Mouse (Mus musculus) midbrain, embryonic 13.5 days (tissue): ENCODE measurements at regions not wholly inside any gene's neighbourhood (a gene's known extent, or its start where the extent isn't known, plus 50 kb on each side); places are given as distances from the start of the nearest gene placed in this dataset.

ENCODE experiments used
- ATAC-seq: fragments of 200-750 bp; cut with Nextera tagmentation; 2 replicates; pipeline ENCODE4 v1.8.0; 2017; ENCODE audit warnings: mild to moderate bottlenecking, moderate TSS enrichment, moderate library complexity
- H3K27ac ChIP-seq: fragments of 300-500 bp; sonication (generic); 2 replicates; pipeline ENCODE4 v1.5.1; 2015; ENCODE audit warnings: inconsistent platforms, mild to moderate bottlenecking, moderate library complexity
- H3K27me3 ChIP-seq: fragments of 300-500 bp; sonication (generic); 2 replicates; pipeline ENCODE4 v1.6.1; 2015; ENCODE audit warnings: mild to moderate bottlenecking, inconsistent platforms
- H3K36me3 ChIP-seq: fragments of 300-500 bp; sonication (generic); 2 replicates; pipeline ENCODE4 v1.6.1; 2015; ENCODE audit warnings: mild to moderate bottlenecking, inconsistent platforms
- H3K4me1 ChIP-seq: fragments of 300-500 bp; sonication (generic); replicated peaks from 2 replicates; pipeline ENCODE4 v1.6.1; 2015; ENCODE audit warnings: inconsistent platforms
- H3K4me2 ChIP-seq: fragments of 300-500 bp; sonication (generic); replicated peaks from 2 replicates; pipeline ENCODE4 v1.6.1; 2015; ENCODE audit warnings: moderate library complexity, mild to moderate bottlenecking, inconsistent platforms
- H3K4me3 ChIP-seq: fragments of 300-500 bp; sonication (generic); replicated peaks from 2 replicates; pipeline ENCODE4 v1.5.1; 2015; ENCODE audit warnings: mild to moderate bottlenecking, inconsistent platforms
- H3K9ac ChIP-seq: fragments of 300-500 bp; sonication (generic); replicated peaks from 2 replicates; pipeline ENCODE4 v1.6.1; 2015; ENCODE audit warnings: mild to moderate bottlenecking, inconsistent platforms
- H3K9me3 ChIP-seq: fragments of 300-500 bp; sonication (generic); 2 replicates; pipeline ENCODE4 v1.6.1; 2016; ENCODE audit warnings: mild to moderate bottlenecking, inconsistent platforms
- WGBS: fragments of 180-500 bp; shearing (Covaris S2); methylation state at CpG from one replicate; pipeline ENCODE4 v1.1.7; 2015; 5-methylcytosine and 5-hydroxymethylcytosine counted together

GRCm38 (mm10) chr9:83265736-83266135 lies 119.3 kb upstream of the Hmgn3 start:
- Histone ChIP-seq H3K36me3 (no peaks in the 10 kb centered on the region), H3K9ac (no peak overlapping the region), H3K27ac (no peak overlapping the region), H3K4me2 (no peak overlapping the region), H3K4me1 (no peaks in the 10 kb centered on the region), H3K4me3 (no peak overlapping the region), H3K9me3 (no peaks in the 10 kb centered on the region), H3K27me3 (no peaks in the 10 kb centered on the region)
- WGBS = 91% methylated on average over 6 of the region's 6 CpGs
- ATAC-seq = peak; percentile 9; the same call in 1 of the 2 replicates

- ATAC-seq = no peak
- 79% methylated on average over 5 of the region's 5 CpGs for WGBS
- Histone ChIP-seq H3K4me3 (no peak overlapping the region), H3K27me3 (no peaks in the 10 kb centered on the region), H3K9ac (no peak overlapping the region), H3K9me3 (no peaks in the 10 kb centered on the region), H3K4me2 (no peak overlapping the region), H3K27ac (no peak overlapping the region), H3K36me3 (no peaks in the 10 kb centered on the region), H3K4me1 (no peaks in the 10 kb centered on the region)
Measured at GRCm38 (mm10) chr9:83259511-83259910, 113.0 kb upstream of the Hmgn3 start.

GRCm38 (mm10) chr9:83258986-83259385 lies 112.5 kb upstream of the Hmgn3 start:
- H3K9me3 ChIP-seq = no peaks in the 10 kb centered on the region
- ATAC-seq = no peak
- 84% methylated on average over 3 of the region's 3 CpGs for WGBS

GRCm38 (mm10) chr9:83258476-83258875 lies 112.0 kb upstream of the Hmgn3 start:
- no peak overlapping the region for H3K9ac ChIP-seq
- ATAC-seq = no peak
- H3K9me3 ChIP-seq = no peaks in the 10 kb centered on the region
- no peak overlapping the region for H3K27ac ChIP-seq
- no peaks in the 10 kb centered on the region for H3K4me1 ChIP-seq
- H3K4me2 ChIP-seq = no peak overlapping the region
- WGBS = 98% methylated on average over 3 of the region's 3 CpGs
- no peaks in the 10 kb centered on the region for H3K36me3 ChIP-seq
- H3K4me3 ChIP-seq = no peak overlapping the region
- H3K27me3 ChIP-seq = no peaks in the 10 kb centered on the region

More at GRCm38 (mm10) chr9:83258986-83259385, 112.5 kb upstream of the Hmgn3 start:
- Histone ChIP-seq H3K9ac (no peak overlapping the region), H3K27me3 (no peaks in the 10 kb centered on the region), H3K36me3 (no peaks in the 10 kb centered on the region), H3K4me2 (no peak overlapping the region), H3K4me1 (no peaks in the 10 kb centered on the region), H3K27ac (no peak overlapping the region), H3K4me3 (no peak overlapping the region)

GRCm38 (mm10) chr9:83254356-83254755 lies 107.9 kb upstream of the Hmgn3 start:
- H3K36me3 ChIP-seq = no peaks in the 10 kb centered on the region
- no peak overlapping the region for H3K4me2 ChIP-seq
- no peak overlapping the region for H3K27ac ChIP-seq
- no peaks in the 10 kb centered on the region for H3K9me3 ChIP-seq
- H3K4me3 ChIP-seq = no peak overlapping the region
- ATAC-seq = no peak
- no peaks in the 10 kb centered on the region for H3K4me1 ChIP-seq
- WGBS = 95% methylated on average over 6 of the region's 6 CpGs
- no peak overlapping the region for H3K9ac ChIP-seq
- no peaks in the 10 kb centered on the region for H3K27me3 ChIP-seq

- H3K36me3 ChIP-seq = no peaks in the 10 kb centered on the region
- H3K9ac ChIP-seq = no peak overlapping the region
- no peak overlapping the region for H3K4me2 ChIP-seq
- no peak for ATAC-seq
- H3K27ac ChIP-seq = no peak overlapping the region
- H3K9me3 ChIP-seq = no peaks in the 10 kb centered on the region
- no peak overlapping the region for H3K4me3 ChIP-seq
- H3K27me3 ChIP-seq = no peaks in the 10 kb centered on the region
- WGBS = 92% methylated on average over 11 of the region's 11 CpGs
- H3K4me1 ChIP-seq = no peaks in the 10 kb centered on the region
Measured at GRCm38 (mm10) chr9:83253789-83254188, 107.3 kb upstream of the Hmgn3 start.

- no peaks in the 10 kb centered on the region for H3K4me1 ChIP-seq
- no peaks in the 10 kb centered on the region for H3K27me3 ChIP-seq
- H3K36me3 ChIP-seq = no peaks in the 10 kb centered on the region
- WGBS = 69% methylated on average over 5 of the region's 5 CpGs
- H3K4me3 ChIP-seq = no peak overlapping the region
- H3K4me2 ChIP-seq = no peak overlapping the region
- ATAC-seq = no peak
- H3K9ac ChIP-seq = no peak overlapping the region
- no peak overlapping the region for H3K27ac ChIP-seq
- no peaks in the 10 kb centered on the region for H3K9me3 ChIP-seq
Measured at GRCm38 (mm10) chr9:83251793-83252192, 105.3 kb upstream of the Hmgn3 start.

GRCm38 (mm10) chr9:83249871-83250270 lies 103.4 kb upstream of the Hmgn3 start:
- Histone ChIP-seq H3K4me1 (no peaks in the 10 kb centered on the region), H3K27me3 (no peaks in the 10 kb centered on the region), H3K9ac (no peak overlapping the region), H3K36me3 (no peaks in the 10 kb centered on the region), H3K27ac (no peak overlapping the region), H3K4me3 (no peak overlapping the region), H3K9me3 (no peaks in the 10 kb centered on the region), H3K4me2 (no peak overlapping the region)
- ATAC-seq = no peak
- WGBS = 93% methylated on average over 5 of the region's 5 CpGs

GRCm38 (mm10) chr9:83248164-83248730 lies 101.8 kb upstream of the Hmgn3 start:
- no peaks in the 10 kb centered on the region for H3K27me3 ChIP-seq
- H3K4me3 ChIP-seq = no peak overlapping the region
- no peaks in the 10 kb centered on the region for H3K9me3 ChIP-seq
- no peaks in the 10 kb centered on the region for H3K4me1 ChIP-seq
- no peaks in the 10 kb centered on the region for H3K36me3 ChIP-seq
- no peak overlapping the region for H3K27ac ChIP-seq
- no peak overlapping the region for H3K9ac ChIP-seq
- WGBS = 88% methylated on average over 2 of the region's 2 CpGs
- no peak for ATAC-seq
- no peak overlapping the region for H3K4me2 ChIP-seq

- no peak for ATAC-seq
- Histone ChIP-seq H3K36me3 (no peaks in the 10 kb centered on the region), H3K4me2 (no peak overlapping the region), H3K9me3 (no peaks in the 10 kb centered on the region), H3K4me1 (no peaks in the 10 kb centered on the region), H3K27me3 (no peaks in the 10 kb centered on the region), H3K9ac (no peak overlapping the region), H3K4me3 (no peak overlapping the region), H3K27ac (no peak overlapping the region)
- whole genome bisulfite sequencing = 86% methylated on average over 12 of the region's 12 CpGs
Measured at GRCm38 (mm10) chr9:83247066-83247668, 100.7 kb upstream of the Hmgn3 start.

- H3K9me3 ChIP-seq = no peaks in the 10 kb centered on the region
- H3K9ac ChIP-seq = no peak overlapping the region
- no peaks in the 10 kb centered on the region for H3K4me1 ChIP-seq
- no peak for ATAC-seq
- H3K4me3 ChIP-seq = no peak overlapping the region
- no peaks in the 10 kb centered on the region for H3K27me3 ChIP-seq
- WGBS = 91% methylated on average over 4 of the region's 4 CpGs
- H3K36me3 ChIP-seq = no peaks in the 10 kb centered on the region
- H3K4me2 ChIP-seq = no peak overlapping the region
- no peak overlapping the region for H3K27ac ChIP-seq
Measured at GRCm38 (mm10) chr9:83241119-83241518, 94.6 kb upstream of the Hmgn3 start.

GRCm38 (mm10) chr9:83239097-83239496 lies 92.6 kb upstream of the Hmgn3 start:
- no peaks in the 10 kb centered on the region for H3K27me3 ChIP-seq

GRCm38 (mm10) chr9:83221866-83222265 lies 75.4 kb upstream of the Hmgn3 start:
- Histone ChIP-seq H3K36me3 (no peaks in the 10 kb centered on the region), H3K9me3 (no peaks in the 10 kb centered on the region), H3K4me2 (no peak overlapping the region), H3K9ac (no peak overlapping the region), H3K27ac (no peak overlapping the region), H3K27me3 (no peaks in the 10 kb centered on the region), H3K4me1 (no peaks in the 10 kb centered on the region), H3K4me3 (no peak overlapping the region)
- no peak for ATAC-seq

More at GRCm38 (mm10) chr9:83239097-83239496, 92.6 kb upstream of the Hmgn3 start:
- no peak overlapping the region for H3K9ac ChIP-seq
- H3K36me3 ChIP-seq = no peaks in the 10 kb centered on the region
- no peak overlapping the region for H3K27ac ChIP-seq
- ATAC-seq = no peak
- 81% methylated on average over 10 of the region's 10 CpGs for WGBS
- H3K4me1 ChIP-seq = no peaks in the 10 kb centered on the region
- no peaks in the 10 kb centered on the region for H3K9me3 ChIP-seq
- H3K4me3 ChIP-seq = no peak overlapping the region
- no peak overlapping the region for H3K4me2 ChIP-seq
